Mouse (Mus musculus): ENCODE measurements around the gene Aldh4a1.
A peak's percentile ranks its signal among the peaks of the same experiment; 100 is the strongest.

Gene Aldh4a1

DNA sequence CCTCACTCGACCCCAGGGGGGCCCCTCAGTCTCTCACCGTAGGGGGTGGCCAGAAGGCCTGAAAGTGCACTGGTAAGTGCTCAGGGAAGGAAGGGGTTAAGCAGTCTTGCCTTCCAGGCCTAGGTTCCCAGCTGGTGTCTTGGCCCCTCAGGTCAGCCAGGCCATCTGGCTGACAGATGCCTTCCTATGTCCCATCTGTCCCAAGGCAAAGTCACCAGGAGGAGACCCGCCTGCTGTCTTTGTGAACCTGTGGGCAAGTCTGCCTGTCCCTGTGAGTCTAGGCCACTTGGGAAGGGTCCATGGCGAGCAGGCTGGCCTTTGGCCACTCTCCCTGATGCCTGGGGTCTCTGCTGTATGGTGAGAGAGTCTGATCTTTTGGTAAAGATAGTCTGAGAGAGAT is 32.2 kb upstream of the Aldh4a1 start:
- peak; percentile 96 for DNase-seq

DNA sequence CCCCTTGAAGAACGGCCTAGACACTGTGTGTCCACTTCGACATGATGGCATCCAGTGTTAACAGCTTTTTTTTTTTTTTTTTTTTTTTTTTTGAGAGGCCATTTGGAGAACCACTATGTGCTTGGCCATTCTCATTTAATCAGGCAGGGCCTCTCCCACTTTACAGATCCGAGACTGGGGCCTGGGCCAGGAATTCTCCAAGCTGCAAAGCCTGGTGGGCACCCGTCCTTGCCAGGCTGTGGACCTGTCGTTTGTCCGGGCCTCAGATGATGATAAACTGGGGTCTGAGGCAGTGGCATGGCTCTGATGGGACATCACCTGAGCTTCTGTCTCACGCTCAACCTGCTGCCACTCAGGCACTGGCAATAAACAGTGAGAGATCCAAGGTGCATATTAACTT is 29.8 kb upstream of the Aldh4a1 start:
- peak; percentile 45 for DNase-seq

DNA sequence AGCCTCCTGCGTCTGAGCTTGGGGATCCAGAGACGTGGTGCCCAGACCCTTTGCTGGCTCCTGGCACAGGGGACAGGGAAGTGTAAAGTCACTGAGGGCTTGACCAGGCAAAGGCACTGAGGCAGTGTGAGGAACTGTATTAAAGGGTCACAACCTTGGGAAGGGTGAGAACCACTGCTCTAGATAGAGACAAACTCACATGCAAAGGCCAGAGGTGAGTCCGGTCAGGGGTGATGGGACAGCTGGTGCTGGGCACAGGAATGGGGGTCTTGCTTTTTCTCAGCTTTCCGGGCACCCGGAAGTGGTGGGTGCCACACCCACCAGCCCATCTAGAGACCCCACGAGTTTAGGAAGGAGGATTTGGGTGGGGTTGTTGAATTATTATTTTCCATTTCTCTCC is 29.3 kb upstream of the Aldh4a1 start:
- peak; percentile 59 for DNase-seq

DNA sequence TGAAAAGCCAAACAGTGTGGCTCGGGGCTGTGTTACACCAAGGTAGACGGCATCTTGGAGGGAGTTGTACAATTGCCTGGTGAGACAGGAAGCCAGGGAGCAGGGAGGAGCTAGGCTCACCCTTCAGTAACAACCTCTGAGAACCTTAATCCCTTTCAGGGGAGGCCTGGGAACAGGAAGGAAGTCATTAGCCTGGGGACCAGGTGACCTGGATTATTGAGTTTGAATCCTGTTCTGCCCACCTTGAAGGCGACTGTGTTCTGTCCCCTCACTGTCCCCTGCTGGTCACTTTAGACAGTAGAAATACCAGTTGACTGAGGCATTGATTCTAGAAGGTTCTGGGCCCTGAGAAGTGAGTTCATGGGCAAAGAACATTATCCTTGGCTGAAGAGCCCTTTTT is 28.6 kb upstream of the Aldh4a1 start:
- DNase-seq: peak; percentile 40

DNA sequence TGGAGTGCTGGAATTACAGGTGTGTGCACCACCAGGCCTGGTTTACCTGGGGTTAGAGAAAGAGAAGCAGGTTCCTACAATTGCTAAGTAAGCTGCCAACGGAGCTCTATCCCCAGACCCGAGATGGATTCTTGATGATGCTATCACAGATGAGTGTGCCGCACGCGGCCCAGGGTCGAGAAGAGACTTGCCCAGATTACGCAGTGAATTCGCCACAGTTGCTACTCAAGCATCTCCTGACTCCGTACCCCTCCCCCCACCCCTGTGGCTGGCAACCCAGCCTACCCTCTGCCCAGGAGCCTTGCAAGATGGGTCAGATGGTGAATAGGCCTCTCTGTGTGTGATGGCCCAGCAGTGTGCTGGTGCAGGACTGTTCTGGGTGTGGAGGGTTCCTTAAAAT is 26.0 kb upstream of the Aldh4a1 start:
- peak; percentile 41 for DNase-seq

DNA sequence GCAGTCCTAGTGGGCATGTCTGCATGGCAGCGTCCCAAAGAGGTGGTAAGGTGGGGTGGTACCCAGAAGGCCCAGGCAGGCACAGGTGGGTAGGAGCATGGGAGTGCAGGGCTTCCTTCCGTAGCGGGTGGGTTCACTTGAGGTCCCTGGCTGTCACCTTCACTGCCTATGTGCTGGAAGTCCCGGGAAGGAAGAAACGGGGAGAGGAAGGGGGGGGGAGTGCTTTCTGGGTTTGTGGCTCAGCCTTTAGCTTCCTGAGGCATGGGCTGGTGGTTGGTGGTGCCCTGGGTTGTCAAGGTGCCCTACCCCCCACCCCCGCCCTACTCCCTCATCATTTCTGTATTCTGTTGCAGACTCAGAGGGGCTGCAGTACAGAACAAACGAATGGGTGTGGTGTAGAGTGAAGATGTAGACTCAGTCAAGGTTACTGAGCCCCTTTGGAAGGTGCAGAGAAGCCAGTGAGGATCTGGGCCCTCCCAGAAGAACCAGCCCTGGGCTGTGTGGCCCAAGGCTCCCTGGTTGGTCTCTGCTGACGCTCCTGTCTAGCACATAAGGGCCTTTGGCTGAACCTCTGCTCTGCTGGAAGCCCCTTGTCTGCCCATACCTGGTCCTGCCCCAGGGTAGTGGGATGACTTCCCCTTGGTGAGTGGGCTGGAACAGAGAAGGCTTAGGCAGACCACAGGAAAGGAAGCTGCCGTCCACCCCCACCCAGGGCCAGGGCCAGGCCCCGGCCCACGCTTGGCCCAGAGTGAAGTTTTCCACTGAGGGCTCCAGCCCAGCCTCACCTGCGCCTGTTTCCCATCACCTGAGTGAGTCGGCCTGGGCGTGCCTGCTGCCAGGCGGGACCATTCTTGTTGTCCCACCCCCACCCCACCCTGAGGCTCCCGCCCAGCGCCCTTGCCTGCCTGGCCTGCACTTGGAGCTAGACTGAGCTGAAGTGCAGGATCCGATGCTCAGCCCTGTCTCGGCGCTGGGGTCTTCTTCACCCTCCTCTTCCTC is 25.1 kb upstream of the Aldh4a1 start:
- DNase-seq: peak; percentile 62

DNA sequence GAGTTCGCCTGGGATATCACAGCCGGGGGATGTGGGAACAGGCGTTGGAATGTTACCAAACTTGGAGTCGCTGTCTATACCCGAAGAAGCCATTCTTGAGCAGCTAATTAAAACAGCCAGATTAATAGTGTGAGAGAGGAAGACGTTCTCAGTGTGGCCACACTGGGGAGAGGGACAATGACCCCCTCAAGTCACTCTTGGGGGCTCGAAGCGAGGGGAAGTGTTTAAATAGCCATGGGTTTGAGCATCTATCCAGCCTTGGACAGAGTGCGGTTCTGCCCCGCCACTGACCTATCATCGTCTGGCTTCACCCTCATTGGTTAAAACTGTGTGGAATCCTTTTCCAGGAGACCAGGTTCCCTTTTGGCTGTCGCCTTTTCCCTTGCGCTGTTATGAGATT is 24.3 kb upstream of the Aldh4a1 start:
- DNase-seq: no peak

DNA sequence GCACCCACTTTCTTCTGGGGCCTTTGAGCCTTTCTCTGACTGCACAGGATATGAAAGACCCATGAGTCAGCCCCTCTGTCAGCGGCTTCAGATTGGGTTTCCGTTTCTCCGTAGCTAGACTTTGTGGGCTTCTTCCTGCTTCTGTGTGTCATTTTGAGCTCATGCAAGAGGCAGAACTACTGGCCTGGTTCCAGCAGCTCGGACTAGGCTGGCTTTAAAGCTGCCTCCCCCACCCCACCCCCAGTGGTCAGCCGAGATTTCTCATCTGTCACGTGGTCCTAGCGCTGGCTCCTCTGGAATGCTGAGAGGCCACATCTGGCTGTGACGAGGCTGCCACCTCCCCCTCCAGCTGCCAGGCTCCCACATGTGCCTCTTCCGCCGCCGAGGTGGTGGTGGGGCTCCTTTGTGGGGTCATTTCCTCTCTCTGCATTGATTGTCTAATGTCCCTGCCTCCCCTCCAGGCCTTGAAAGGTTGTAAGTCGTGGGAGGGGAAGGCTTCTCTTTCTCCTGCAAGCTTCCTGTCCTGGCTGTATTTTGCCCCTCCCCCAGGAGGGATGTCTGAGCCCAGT is 23.6 kb upstream of the Aldh4a1 start:
- peak; percentile 68 for DNase-seq

DNA sequence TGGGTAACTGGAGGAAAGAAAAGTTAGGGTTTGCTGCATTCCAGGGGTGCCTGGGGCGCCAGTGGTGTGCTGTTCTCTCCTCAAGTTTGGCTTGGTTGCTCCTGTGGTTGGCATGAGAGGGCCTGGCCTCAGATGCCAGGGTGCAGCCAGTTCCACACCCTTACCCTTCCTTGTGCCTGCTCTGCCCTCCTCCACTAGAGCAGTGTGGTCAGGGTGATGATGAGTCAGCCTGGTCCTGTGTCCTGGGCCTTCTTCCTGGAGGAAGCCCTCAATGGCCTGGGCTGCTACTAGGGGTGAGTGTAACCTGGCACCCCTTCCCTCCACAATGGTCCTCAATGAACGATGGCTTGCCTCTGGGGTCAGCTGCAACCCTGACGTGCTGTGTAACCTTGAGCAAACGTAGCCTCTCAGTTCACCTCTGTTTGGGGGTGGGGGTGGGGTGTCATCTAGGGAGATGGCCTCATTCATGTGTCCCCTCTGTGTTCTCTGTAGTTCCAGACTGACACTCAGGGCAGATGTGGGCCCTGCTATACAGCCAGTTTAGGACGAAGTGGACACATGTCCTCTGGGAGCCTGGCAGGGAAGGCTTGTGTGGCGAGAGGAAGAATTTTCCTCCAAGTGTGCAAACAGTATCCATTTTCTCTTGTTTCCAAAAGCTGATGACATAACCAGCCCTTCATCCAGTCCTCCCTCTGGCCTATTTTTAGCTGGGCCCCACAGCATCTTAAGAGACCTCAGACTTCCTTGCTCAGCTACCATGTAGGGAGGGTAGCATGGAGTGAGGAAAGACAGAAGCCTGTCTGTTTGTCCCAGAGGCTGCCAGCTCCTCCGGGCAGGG is 20.9 kb upstream of the Aldh4a1 start:
- peak; percentile 37 for DNase-seq

DNA sequence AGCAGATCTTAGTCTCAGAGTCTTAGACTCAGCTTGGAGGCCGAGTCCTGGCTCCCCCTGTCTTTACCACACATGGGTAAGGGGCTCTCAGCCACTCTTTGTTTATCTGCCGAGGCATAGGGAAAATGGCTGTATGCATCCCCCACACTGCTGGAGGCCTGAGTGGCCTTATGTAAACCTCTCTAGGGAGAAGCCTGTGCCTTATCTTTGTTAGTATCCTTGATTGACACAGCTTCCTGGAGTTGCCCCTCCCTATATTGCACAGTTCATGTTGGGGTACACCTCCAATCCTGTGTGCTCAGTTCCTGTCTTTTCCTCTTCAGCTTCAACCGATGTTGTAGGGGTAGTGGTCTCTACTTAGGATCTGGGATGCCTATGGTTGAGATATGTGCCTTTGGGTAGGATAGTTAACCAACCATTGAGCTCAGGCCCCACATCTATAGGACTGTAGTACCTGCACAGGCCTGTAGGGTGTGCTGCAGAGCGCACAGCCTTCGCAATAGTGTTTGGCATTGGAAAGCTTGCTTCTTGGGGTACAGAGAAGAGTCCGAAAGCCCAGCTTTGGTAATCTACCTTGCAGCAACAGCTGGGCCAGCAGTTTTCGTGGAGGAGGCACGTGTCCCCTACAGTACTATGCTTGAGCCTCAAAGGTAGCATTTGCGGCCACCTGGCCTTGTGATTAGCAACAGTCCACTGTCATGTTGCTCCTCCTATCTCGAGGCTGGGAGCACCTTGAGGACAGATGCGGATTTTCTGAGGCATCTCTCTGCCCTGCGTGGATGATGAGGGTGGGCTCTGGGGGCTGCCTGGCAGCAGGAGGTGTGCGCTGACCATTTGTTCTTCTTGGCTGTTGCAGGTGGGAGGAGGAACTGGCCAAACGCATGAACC is 20.1 kb upstream of the Aldh4a1 start, which contains the start of gene Gm21969:
Gene Gm21969, plus strand, starts transcription at position 830 of the 888 bp plus-strand sequence.
- DNase-seq: peak; percentile 61

DNA sequence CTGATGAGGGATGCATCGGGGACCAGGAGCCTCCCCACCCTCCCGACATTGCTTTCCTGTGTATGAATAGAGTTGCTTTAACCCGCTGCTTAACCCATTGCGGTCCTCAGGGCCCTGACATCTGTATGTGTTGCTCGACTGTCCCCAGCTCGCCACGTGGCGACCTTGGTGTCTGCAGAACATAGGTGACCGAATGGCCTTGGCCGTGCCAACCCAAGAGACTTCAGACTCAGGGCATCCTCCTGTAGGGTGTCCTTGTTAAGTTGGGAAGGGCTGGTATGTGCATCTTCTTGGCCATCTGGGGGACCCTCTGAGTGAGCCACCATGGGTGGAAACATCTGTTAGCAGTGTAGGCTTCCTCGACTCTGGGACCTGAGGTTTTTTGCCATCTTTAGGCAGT is 17.4 kb upstream of the Aldh4a1 start:
- no peak for DNase-seq

DNA sequence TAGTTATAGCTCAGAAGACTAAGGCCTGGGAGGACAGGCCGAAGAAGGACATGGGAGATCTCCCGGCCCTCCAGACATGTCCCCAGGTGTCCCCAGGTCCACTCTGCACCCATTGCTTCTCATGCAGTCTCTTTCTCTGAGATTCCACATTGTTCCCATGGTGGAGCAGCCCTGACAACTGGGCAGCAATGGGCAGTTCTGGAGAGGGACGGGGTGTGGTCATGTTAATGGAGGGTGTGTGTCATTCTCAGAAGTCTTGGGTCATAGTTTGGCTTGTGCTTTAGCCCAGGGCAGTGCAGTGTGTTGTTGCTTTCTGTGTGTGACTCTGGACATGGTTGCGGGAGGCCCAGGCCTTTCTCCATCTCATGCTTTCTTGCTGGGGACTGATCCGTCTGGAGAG is 15.9 kb upstream of the Aldh4a1 start:
- no peak for DNase-seq

DNA sequence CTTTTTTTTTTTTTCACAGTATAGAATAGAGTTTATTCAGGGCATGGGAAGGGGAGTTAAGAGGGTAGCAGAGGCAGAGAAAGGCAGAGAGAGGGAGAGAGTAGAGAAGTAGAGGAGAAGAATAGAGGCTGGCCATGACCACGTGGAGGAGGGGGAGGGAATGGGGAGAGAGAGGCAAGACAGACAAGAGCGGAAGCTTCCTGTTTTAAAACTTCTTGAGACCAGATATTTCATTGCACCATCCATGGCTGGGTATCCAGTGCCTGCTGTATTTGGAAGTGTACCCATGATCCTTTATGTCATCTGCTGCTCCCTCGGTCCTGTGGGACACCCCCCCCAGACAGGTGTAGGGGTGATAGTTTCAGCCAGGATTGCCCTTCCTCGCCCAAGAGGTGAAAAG is 13.7 kb upstream of the Aldh4a1 start:
- no peak for DNase-seq

DNA sequence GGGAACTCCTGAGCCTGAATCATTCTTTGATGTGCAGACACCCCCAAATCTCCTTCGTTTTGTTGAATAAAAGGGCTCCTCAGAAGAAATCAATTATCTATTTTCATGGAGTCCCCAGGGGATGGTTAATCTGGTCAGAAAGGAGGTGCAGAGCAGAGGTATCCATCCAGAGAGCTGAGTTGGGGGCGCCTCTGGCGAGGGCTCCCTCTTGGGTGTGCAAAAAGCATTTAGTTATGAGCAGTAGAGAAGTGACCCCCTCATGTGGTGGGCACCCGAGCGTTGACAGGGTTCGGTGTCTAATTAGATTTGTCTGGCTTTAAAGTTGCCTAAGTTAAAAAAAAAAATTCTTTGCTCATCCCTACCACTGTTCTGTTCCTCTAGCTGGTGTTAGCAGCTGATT is 11.7 kb upstream of the Aldh4a1 start:
- no peak for DNase-seq

DNA sequence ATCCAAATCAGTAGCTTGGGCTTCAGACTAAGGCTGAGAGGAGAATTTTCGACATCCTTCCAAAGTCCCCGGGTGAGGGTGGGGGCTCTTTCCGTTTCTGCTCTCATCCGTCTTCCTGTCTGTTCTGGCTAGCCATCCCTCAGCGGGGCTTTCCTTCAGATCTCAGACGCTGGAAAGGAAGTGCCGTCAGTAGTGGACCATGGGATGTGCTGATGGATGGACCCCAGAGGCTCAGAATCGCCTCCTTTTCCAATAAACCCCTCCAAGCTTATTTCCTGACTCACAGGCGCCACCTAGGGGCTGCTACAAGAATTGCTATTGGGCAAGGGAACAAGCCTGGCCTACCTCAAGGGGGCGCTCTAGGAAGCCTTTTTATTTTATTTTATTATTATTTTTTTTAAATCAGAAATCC is 11.1 kb upstream of the Aldh4a1 start:
- peak; percentile 75 for DNase-seq

DNA sequence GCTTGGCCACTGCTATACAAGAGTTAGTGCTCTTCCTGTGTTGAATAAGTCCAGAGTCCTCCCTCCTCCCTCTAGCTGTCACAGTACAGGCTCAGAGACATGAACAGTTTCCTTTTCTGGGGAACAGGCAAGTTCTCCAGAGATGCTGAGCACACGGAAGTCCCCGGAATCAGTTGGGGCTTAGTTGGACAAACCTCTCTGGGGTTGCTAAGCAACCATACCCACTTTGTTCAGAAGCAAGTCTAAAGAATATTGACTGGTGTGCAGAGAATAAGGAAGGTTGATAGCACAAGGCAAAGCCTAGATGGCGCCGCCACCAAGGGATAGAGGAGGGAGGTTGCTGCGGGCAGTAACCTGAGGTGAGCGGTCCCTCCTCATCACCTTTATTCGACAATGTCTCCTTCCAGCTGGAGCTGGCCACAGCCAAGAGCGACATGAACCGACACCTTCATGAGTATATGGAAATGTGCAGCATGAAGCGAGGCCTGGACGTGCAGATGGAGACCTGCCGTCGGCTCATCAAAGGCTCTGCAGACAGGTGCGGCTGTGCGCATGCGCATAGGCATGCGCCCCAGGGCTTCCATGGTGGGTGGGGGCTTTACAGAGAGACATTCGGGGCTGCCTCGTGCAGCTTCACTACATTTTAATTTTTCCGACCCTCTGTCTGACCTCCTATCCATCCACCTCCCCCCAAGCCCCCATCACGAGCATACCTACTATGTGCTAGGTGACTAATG is 8.0 kb upstream of the Aldh4a1 start:
- DNase-seq: no peak

DNA sequence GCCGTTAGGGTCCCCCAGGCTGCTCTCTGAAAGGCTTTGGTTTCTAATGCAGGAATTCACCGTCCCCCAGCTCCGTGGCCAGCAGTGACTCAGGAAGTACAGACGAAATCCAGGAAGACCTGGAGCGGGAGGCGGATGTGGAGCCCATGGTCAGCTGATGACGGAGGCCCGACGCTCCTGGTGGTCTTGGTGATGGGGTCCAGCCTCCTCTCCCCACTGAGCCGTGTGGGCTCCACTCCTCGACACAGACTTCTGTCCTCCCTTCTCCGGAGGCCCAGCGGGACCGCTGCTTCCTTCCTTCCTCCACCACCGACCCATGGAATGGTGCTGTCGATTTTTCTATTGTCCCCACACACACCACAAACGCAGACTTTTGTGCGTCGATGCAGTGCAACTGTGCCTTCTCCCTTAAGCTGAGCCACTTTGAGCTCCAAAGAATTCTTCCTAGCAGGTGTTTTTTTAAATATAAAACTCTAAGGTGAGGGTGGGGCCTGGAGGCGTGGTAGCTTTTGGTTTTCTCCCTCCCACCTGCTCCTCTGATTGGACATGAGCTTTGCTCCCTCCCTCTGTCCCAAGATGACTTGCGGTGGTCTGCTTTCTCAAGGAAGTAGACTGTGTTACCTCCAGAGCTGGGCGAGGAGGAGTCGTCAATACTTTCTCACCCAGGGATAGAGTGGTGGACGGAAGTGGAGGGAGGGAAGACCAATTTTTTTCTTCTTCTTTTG is 6.2 kb upstream of the Aldh4a1 start:
- DNase-seq: no peak

DNA sequence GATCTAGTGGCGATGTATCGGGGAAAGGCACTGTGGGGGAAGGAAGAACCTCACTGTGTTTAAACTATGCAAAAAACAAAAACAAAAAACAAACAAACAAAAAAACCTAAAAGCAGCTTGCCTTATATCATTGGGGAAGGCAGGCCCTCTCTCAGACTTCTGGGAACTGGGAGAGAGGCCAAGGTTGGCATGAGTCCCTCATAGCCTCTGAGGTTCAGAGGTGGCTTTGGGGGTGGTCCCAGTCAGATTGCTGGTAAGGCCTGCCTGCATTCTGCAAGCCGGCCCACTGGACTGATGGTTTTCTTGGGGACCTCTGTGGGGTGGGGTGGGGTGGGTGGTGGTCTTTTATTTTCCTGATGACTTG is 5.7 kb upstream of the Aldh4a1 start:
- DNase-seq: no peak

DNA sequence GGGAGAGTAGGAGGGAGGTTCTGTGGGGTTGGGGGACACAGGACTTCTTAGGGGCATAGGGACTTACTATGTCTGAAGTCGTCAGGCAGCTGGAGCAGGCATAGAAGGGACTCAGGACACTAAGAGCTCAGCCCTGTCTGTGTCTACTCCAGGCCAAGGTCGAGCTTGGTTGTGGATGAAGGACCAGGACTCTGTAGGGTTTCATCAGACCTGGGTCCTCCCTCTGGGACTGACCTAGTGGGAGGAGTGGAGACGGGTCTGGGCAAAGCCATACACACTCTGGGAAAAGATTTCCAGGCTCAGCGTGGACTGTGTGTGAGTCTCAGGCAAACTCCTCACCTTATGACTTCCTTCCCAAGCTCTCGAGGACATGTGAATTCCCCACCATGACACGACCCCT is 2.9 kb upstream of the Aldh4a1 start:
- DNase-seq: no peak

DNA sequence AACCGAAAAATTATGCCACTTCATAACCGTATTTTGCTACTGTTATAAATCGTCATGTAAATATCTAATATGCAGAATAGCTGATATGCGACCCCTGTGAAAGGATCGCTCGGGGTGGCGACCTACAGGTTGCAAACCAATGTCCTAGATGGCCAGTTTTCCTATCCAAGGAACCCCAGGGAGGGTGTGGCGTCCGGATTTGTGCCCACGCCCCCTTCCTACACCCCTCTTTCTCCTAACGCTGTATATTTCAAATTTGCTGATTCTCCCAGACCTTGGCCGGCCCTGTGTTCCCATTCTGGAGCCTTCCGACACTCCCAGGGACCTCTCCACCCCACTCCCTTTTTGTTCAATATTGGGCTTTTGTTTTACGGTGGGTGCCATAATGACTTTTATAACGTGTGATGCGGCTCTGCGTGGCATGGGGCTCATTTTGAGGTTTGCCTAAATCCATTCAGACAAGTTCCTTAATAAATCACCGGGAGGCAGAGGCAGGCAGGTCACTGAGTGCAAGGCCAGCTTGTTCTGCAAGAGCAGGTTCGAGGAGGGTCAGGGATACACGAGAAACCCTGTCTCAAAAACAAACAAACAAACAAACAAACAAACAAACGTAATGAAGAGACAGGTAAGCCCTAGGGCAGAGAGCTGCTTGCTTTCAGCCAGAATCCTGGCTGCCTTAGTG is 909 bp downstream of the Aldh4a1 start:
- peak; percentile 58 for DNase-seq
